Mouse (Mus musculus) left cerebral cortex, postnatal 14 days (tissue): Measurements from ENCODE around the gene Mmp21. TPM values are rescaled to one million over a fixed set of nuclear protein-coding genes. Genes with fewer than 3 reads are reported as not detected.

ENCODE experiments used
- DNase-seq, 2 experiments: peaks; one replicate each; pipeline ENCODE4 v3.0.0; 2021 to 2022; ENCODE audit warnings: low spot score in 2 of 2, mixed read lengths in 1 of 2
- intact Hi-C: fragments of 180-260 bp; cut with DNase I; formaldehyde crosslinking; loops from one replicate; pipeline ENCODE4 v1.15.1; 2025
- total RNA-seq, 2 experiments: library from RNA; stranded (reverse); gene quantifications; 2 replicates each; pipeline ENCODE4 v1.2.3; 2021

The Mmp21 gene
- total RNA-seq, 2 experiments from 2014 or later, result not detected

GRCm38 (mm10) chr7:133670846-133671245, 9.0 kb downstream of the Mmp21 start:
- no peak for DNase-seq
- intact Hi-C loops, result loop anchor here (10.0 kb wide), 1 partner anchor 1814 kb away; no protein-coding TSS in a partner anchor

- intact Hi-C loops, result loop anchor here (10.0 kb wide), 1 partner anchor 1815 kb away; no protein-coding TSS in a partner anchor
- no peak for DNase-seq
Observed at GRCm38 (mm10) chr7:133669946-133670345, 9.9 kb downstream of the Mmp21 start.

GRCm38 (mm10) chr7:133669071-133669470, 10.8 kb downstream of the Mmp21 start:
- intact Hi-C loops, result no loop called here
- DNase-seq, result peak in 1 of 2 experiments; percentile 39

- intact Hi-C loops, result no loop called here
- no peak for DNase-seq
Observed at GRCm38 (mm10) chr7:133662467-133662866, 17.4 kb downstream of the Mmp21 start.

GRCm38 (mm10) chr7:133645716-133646115, 34.1 kb downstream of the Mmp21 start:
- intact Hi-C loops, result loop anchor here (10.0 kb wide), 1 partner anchor 771 kb away; no protein-coding TSS in a partner anchor
- DNase-seq, result no peak

- intact Hi-C loops, result loop anchor here (5.0 kb wide), 2 partner anchors 517 to 607 kb away; partner anchors contain the start of genes Ctbp2 and Fgfr2
- peak; percentile 62 for DNase-seq
Observed at GRCm38 (mm10) chr7:133638821-133639220, 41.0 kb downstream of the Mmp21 start.

GRCm38 (mm10) chr7:133638306-133638705, 41.6 kb downstream of the Mmp21 start:
- peak in 1 of 2 experiments; percentile 24 for DNase-seq
- intact Hi-C loops, result loop anchor here (5.0 kb wide), 2 partner anchors 516 to 606 kb away; partner anchors contain the start of genes Ctbp2 and Fgfr2

GRCm38 (mm10) chr7:133637361-133638305, 42.2 kb downstream of the Mmp21 start, which contains the start of gene Edrf1:
Gene Edrf1, plus strand, starts transcription at chr7:133637543.
- DNase-seq, result peak; percentile 97 to 99
- intact Hi-C loops, result loop anchor here (5.0 kb wide), 2 partner anchors 515 to 605 kb away; partner anchors contain the start of genes Ctbp2 and Fgfr2

GRCm38 (mm10) chr7:133636738-133637352, 43.0 kb downstream of the Mmp21 start:
- peak; percentile 93 for DNase-seq
- intact Hi-C loops, result loop anchor here (5.0 kb wide), 2 partner anchors 515 to 605 kb away; partner anchors contain the start of genes Ctbp2 and Fgfr2

GRCm38 (mm10) chr7:133634932-133635650, 44.8 kb downstream of the Mmp21 start:
- intact Hi-C loops, result loop anchor here (5.0 kb wide), 2 partner anchors 513 to 603 kb away; partner anchors contain the start of genes Ctbp2 and Fgfr2
- DNase-seq, result no peak

- intact Hi-C loops, result no loop called here
- DNase-seq, result peak; percentile 68 to 80
Observed at GRCm38 (mm10) chr7:133632476-133632875, 47.4 kb downstream of the Mmp21 start.

GRCm38 (mm10) chr7:133630821-133631220, 49.0 kb downstream of the Mmp21 start:
- intact Hi-C loops, result no loop called here

GRCm38 (mm10) chr7:133627184-133627936, 52.5 kb downstream of the Mmp21 start:
- intact Hi-C loops, result no loop called here
- no peak for DNase-seq

More at GRCm38 (mm10) chr7:133630821-133631220, 49.0 kb downstream of the Mmp21 start:
- peak in 1 of 2 experiments; percentile 37 for DNase-seq

Other genes with a start within 250 kb of the Mmp21 start
- gene Tex36, start 77.9 kb downstream of the Mmp21 start, total RNA-seq, result not detected
- 10 to 100 TPM; 21.7 to 26.5 TPM for gene Edrf1, start 42.5 kb downstream of the Mmp21 start, total RNA-seq
- 10 to 100 TPM; 53.9 to 62.5 TPM for gene Bccip, start 29.3 kb upstream of the Mmp21 start, total RNA-seq
- 10 to 100 TPM; 21.3 to 21.7 TPM for gene Uros, start 30.0 kb upstream of the Mmp21 start, total RNA-seq
- 1 to 10 TPM; 3.8 to 3.9 TPM for gene Fank1, start 96.8 kb upstream of the Mmp21 start, total RNA-seq
- 10 to 100 TPM; 40.9 to 43.8 TPM for gene Dhx32, start 102.7 kb upstream of the Mmp21 start, total RNA-seq